Mouse (Mus musculus): Measurements from ENCODE around the gene Tnrc18.

The Tnrc18 gene

GRCm38 (mm10) chr5:142811870-142812443, 5.5 kb downstream of the Tnrc18 start:
- DNase-seq (ENCODE audit: low spot score in 2 of 2): no peak

DNA sequence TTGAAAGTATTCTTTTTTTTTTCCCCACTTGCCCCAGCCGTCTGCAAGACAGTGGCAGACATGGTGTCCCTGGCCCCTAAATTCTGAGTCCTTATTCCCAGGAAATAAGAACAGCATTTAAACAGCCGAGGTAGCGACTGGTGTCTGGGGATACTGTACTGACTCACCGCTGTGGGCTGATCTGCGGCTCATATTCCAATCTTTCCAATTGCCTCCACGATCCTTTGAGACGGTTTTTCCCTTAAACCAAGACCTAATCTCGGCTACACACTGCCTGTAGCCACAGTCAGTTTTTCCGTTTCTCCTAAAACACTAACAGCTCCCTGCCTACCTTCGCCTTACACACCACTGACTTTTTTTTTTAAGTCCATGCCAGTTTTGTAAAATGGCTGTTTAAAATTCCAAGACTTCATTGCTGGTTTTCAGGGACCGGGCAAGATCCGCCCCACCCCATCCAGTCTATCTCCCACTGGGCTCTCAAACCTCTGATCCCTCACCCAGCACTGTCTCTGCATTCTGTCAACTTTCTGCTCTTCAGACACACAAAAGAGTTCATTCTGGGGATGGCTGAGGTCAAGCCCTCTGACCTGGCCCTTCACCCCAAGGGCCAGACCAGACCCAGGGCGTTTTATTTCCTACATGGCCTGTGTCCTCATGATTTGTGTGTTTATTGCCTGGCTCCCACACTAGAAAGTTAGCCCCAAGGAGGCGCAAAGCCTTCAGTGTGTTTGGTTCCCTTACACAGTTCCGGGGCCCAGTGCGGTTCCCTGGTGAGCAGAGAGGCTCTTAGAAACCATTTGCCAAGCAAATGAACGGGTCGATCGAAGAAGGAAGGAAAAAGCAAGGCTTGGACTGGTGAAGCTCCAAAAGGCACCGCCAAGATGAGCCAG, 6.5 kb downstream of the Tnrc18 start:
- DNase-seq (ENCODE audit: low spot score in 2 of 2): no peak

- no peak for DNase-seq (ENCODE audit: low spot score in 2 of 2)
Measured at GRCm38 (mm10) chr5:142807661-142808060, 9.8 kb downstream of the Tnrc18 start.

DNA sequence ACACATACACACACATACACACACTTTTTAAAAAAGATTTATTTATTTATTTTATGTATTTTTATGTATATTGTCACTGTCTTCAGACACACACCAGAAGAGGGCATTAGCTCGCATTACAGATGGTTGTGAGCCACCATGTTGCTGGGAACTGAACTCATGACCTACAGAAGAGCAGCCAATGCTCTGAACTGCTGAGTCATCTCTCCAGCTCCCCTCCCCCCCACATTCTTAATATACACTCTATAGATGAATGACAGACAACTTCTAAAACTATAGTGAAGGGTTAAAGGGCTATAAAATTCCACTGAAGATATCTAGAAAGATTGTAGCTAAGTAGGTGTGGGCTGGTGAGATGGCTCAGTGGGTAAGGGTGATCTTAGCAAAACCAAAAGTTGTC, 13.7 kb downstream of the Tnrc18 start:
- DNase-seq (ENCODE audit: low spot score in 2 of 2): no peak

DNA sequence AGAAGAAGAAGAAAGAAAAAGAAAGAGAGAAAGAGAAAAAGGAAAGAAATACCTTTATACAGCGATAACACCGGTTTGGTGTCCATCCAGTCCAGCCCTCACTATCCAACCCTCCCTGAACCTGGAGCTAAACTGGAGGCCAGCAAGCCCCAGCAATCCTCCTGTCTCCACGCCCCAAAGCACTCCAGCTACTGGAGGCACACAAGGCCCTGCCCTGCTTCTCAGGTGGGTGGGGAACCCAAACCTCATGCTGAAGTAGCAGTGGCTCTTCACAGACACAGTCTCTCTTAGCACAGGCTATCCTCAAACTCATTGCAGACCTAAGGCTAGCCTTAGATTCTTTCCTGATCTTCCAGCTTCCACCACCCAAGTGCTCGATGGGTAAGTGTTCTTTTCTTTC, 14.6 kb downstream of the Tnrc18 start:
- DNase-seq (ENCODE audit: low spot score in 2 of 2): no peak

- no peak for DNase-seq (ENCODE audit: low spot score in 2 of 2)
Measured at GRCm38 (mm10) chr5:142801977-142802376, 15.5 kb downstream of the Tnrc18 start.

- no peak for DNase-seq (ENCODE audit: low spot score in 2 of 2)
Measured at GRCm38 (mm10) chr5:142800656-142801055, 16.8 kb downstream of the Tnrc18 start.

- DNase-seq (ENCODE audit: low spot score in 2 of 2): no peak
Measured at GRCm38 (mm10) chr5:142800198-142800597, 17.3 kb downstream of the Tnrc18 start.

DNA sequence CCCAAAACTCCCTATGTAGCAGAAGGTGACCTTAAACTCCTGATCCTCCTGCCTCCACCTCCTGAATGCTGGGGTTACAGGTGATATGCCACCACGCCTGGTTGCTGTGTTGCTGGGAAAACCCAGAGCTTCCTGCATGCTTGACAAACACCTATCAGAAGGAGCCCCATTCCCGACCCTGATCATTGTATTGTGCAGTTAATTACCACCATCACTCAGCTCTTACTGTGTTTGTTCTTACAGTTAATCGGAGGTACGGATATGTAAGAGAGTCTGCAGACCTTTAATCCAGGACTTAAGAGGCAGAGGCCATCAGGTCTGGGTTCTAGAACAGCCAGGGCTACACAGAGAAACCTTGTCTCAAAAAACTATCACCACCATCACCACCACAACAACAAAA, 18.2 kb downstream of the Tnrc18 start:
- no peak for DNase-seq (ENCODE audit: low spot score in 2 of 2)

DNA sequence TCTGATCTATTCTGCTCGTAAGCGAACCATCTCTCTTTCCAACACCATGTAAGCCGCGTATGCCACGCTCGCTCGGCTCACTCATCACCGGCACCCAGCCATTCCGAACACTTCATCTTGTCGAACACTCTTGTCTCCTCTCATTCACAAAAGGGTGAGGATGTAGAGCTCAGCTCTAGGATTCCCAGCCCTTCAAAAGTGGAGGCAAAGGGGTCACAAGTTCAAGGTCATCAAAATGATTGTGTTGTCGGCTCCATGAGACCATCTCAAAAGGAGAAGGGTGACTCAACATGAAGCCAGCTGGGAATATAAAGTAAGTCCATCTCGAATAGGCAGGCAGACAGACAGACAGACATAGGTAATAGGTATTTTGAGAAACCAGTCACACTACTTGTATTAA, 19.3 kb downstream of the Tnrc18 start:
- no peak for DNase-seq (ENCODE audit: low spot score in 2 of 2)

DNA sequence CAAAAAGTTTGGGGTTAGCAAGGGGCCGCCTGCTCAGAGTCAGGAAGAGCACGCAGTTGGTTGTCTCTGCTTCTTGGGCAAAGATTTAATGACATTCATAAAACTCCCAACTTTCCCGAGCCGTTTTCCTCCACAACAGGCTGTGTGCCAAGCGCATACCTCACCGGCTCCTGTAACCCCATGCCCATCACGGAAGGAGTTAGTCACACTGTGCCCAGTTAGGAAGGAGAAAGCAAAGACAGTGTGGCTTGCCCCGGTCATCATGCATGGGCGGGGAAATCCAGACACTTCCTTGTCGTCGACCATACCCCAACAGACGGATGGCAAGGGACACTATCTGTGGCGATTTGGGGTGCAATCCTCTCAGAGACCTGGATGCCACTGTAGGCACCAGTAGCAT, 19.8 kb downstream of the Tnrc18 start:
- DNase-seq (ENCODE audit: low spot score in 2 of 2): no peak

- no peak for DNase-seq (ENCODE audit: low spot score in 2 of 2)
Measured at GRCm38 (mm10) chr5:142796921-142797320, 20.5 kb downstream of the Tnrc18 start.

DNA sequence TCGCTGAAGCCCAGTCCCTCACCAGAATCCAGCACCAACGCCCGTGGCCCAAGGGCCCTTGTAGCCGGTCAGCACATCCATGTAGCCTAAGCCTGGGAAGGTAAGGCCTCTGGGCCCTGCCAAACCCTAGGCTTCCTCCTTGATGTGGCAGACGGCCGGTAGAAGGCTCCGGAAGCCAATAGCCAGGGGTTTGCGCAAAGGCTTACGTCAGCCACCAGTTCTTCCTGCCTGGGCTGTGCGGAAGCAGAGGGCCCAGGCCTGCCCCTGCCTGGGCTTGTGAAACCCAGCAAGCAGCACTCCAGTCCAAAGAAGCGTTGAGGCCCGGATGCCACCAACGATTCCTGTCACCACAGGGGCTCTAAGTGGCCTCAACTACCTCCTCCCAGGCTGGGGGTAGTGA, 22.9 kb downstream of the Tnrc18 start:
- no peak for DNase-seq (ENCODE audit: low spot score in 2 of 2)

GRCm38 (mm10) chr5:142794161-142794560, 23.3 kb downstream of the Tnrc18 start:
- DNase-seq (ENCODE audit: low spot score in 2 of 2): no peak

- no peak for DNase-seq (ENCODE audit: low spot score in 2 of 2)
Measured at GRCm38 (mm10) chr5:142792594-142792993, 24.9 kb downstream of the Tnrc18 start.

- no peak for DNase-seq (ENCODE audit: low spot score in 2 of 2)
Measured at GRCm38 (mm10) chr5:142788279-142788678, 29.2 kb downstream of the Tnrc18 start.

GRCm38 (mm10) chr5:142787304-142787905, 30.1 kb downstream of the Tnrc18 start:
- no peak for DNase-seq (ENCODE audit: low spot score in 2 of 2)

- no peak for DNase-seq (ENCODE audit: low spot score in 2 of 2)
Measured at GRCm38 (mm10) chr5:142786709-142787108, 30.8 kb downstream of the Tnrc18 start.

DNA sequence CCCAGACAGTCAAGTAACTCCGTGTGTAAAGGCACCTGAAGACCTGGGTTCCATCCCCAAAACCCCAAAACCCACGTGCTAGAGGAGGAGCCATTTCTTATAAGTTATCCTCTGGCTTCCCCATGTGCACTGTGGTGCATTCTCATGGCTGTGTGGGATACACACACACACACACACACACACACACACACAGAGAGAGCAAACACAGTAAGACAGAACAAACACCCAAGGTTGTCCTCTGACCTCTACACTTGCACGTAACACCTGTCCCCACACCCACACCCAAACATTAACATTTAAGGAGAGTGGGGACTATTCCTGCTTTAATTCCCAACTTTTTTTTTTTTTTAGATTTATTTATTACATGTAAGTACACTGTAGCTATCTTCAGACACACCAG, 31.2 kb downstream of the Tnrc18 start:
- no peak for DNase-seq (ENCODE audit: low spot score in 2 of 2)

DNA sequence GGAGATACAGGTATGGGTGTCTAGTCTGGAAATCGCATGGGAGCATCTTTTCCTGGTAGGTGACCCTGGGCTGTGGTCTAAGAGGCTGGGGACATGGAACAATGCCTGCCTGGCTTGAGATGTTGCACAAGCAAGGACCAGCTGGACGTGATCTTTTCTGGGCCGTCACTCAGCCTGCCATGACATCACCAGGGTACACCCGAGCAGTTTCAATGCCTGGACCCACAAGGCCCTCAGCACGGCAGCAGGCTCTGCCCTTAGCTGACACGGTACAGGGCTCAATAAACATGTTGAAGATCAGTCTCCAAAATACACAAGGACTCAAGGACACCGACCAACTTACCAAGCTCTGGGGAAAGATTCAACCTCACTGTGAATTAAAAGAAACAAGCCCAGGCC, 34.3 kb downstream of the Tnrc18 start:
- DNase-seq (ENCODE audit: low spot score in 2 of 2): no peak

DNA sequence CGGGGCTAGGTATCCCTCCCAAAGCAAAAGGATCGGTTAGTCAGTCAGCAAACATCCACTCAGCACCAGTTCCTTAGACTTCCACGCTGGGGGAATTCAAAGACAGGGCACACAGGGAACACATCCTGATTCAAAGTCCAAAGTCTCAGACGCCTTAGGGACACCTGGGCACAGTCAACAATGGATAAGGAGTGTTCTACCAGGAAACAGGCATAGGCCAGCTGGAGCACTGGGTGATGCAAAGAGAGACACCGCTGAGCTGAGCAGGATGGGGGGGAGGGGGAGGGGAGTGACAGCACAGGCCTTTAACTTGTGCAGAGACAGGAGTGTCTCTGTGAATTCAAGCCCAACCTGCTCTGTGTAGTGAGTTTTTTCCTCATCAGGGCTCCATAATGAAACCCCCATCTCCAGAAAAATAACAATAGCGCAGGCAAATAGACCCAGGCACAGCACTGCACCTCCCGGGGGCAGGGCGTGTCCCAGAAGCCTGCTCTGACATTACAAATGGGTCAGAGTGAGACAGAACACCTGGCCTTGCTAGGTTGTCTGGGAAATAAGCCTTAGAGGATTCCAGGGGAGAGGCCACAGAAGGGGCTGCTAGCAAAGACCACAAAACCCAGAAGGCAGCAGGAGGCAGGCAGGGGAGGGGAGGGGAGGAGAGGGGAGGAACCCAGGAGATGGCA, 34.9 kb downstream of the Tnrc18 start:
- DNase-seq (ENCODE audit: low spot score in 2 of 2): no peak

DNA sequence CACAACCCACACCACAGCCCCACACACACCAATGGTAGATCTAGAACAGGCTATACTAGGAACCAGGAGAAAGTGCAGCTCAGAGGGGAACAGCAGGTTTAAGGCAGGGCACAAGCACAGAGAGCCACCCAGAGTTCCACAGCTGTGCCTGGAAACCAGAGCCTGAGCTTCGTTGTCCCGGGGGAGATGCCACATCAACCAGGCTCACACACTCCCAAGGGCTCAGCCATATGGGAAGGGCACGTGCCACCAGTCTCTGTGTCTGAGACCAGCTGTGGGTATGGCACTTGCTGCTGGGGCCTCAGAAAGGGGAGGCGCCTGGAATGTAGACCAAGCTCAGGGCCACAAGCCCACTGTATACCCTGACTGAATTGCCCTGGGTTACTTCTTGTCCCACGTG, 36.9 kb downstream of the Tnrc18 start:
- no peak for DNase-seq (ENCODE audit: low spot score in 2 of 2)

Measured in frontal cortex, postnatal 25 days (tissue).